Mouse (Mus musculus) hindbrain, postnatal 0 days (tissue): ENCODE measurements at regions not wholly inside any gene's neighbourhood (a gene's known extent, or its start where the extent isn't known, plus 50 kb on each side); places are given as distances from the start of the nearest gene placed in this dataset.

Source experiments
- ATAC-seq: fragments of 200-750 bp; cut with Nextera tagmentation; 2 replicates; pipeline ENCODE4 v1.8.0; 2017; ENCODE audit warnings: mild to moderate bottlenecking, moderate TSS enrichment, moderate library complexity
- DNase-seq: peaks from one replicate; pipeline ENCODE4 v3.0.0-alpha.2; 2015; ENCODE audit warnings: low spot score
- H3K27ac ChIP-seq: fragments of 300-500 bp; sonication (generic); 2 replicates; pipeline ENCODE4 v1.5.1; 2014; ENCODE audit warnings: mild to moderate bottlenecking
- H3K27me3 ChIP-seq: fragments of 300-500 bp; sonication (generic); 2 replicates; pipeline ENCODE4 v1.6.1; 2014; ENCODE audit warnings: low read length, mixed read lengths; ENCODE audit not compliant: insufficient read depth
- H3K36me3 ChIP-seq: fragments of 300-500 bp; sonication (generic); 2 replicates; pipeline ENCODE4 v1.6.1; 2014; ENCODE audit warnings: low read length, mixed read lengths; ENCODE audit not compliant: insufficient read depth
- H3K4me1 ChIP-seq: fragments of 300-500 bp; sonication (generic); 2 replicates; pipeline ENCODE4 v1.6.1; 2014; ENCODE audit warnings: antibody characterized with exemption, low read length, mixed read lengths; ENCODE audit not compliant: insufficient read depth
- H3K4me2 ChIP-seq: fragments of 300-500 bp; sonication (generic); 2 replicates; pipeline ENCODE4 v1.6.1; 2014; ENCODE audit warnings: low read depth, mild to moderate bottlenecking, low read length, moderate library complexity, mixed read lengths
- H3K4me3 ChIP-seq: fragments of 300-500 bp; sonication (generic); 2 replicates; pipeline ENCODE4 v1.5.1; 2014; ENCODE audit warnings: low read length
- H3K9ac ChIP-seq: fragments of 300-500 bp; sonication (generic); replicated peaks from 2 replicates; pipeline ENCODE4 v1.6.1; 2014; ENCODE audit warnings: mild to moderate bottlenecking, low read length, moderate library complexity, mixed read lengths
- H3K9me3 ChIP-seq: fragments of 300-500 bp; sonication (generic); 2 replicates; pipeline ENCODE4 v1.6.1; 2016; ENCODE audit warnings: low read length, mixed read lengths
- CTCF ChIP-seq: IDR thresholded peaks from 2 replicates; pipeline ENCODE4 v1.5.1; 2016; ENCODE audit warnings: antibody characterized with exemption, control low read depth, low read depth
- WGBS: fragments of 180-500 bp; shearing (Covaris S2); extraction: QIAGEN DNeasy Blood & Tissue Kit; methylation state at CpG from one replicate; pipeline ENCODE4 v1.1.7; 2014; 5-methylcytosine and 5-hydroxymethylcytosine counted together

GRCm38 (mm10) chr12:35679025-35679424 is 144.2 kb upstream of the Ahr start:
- no peak overlapping the region for H3K27ac ChIP-seq
- ATAC-seq, result no peak
- DNase-seq, result peak; percentile 20
- no peaks in the 10 kb centered on the region for H3K36me3 ChIP-seq
- H3K9me3 ChIP-seq, result no peaks in the 10 kb centered on the region
- no peaks in the 10 kb centered on the region for H3K27me3 ChIP-seq
- no peak overlapping the region for H3K4me2 ChIP-seq
- 59% methylated on average over 2 of the region's 2 CpGs for WGBS
- H3K9ac ChIP-seq, result no peak overlapping the region
- no peak for TF ChIP-seq CTCF
- H3K4me3 ChIP-seq, result no peak overlapping the region
- no peaks in the 10 kb centered on the region for H3K4me1 ChIP-seq

- no peak for DNase-seq
- WGBS, result 52% methylated on average over 6 of the region's 6 CpGs
- no peak overlapping the region for H3K4me3 ChIP-seq
- H3K9me3 ChIP-seq, result no peaks in the 10 kb centered on the region
- no peak overlapping the region for H3K4me2 ChIP-seq
- no peaks in the 10 kb centered on the region for H3K36me3 ChIP-seq
- no peaks in the 10 kb centered on the region for H3K27me3 ChIP-seq
- no peak overlapping the region for H3K9ac ChIP-seq
- ATAC-seq, result no peak
- no peak for TF ChIP-seq CTCF
- no peaks in the 10 kb centered on the region for H3K4me1 ChIP-seq
- H3K27ac ChIP-seq, result no peak overlapping the region
These were observed 139.6 kb upstream of the Ahr start for GRCm38 (mm10) chr12:35674487-35674886.

- ATAC-seq, result no peak
- Histone ChIP-seq H3K27me3 (no peaks in the 10 kb centered on the region), H3K9ac (no peak overlapping the region), H3K36me3 (no peaks in the 10 kb centered on the region), H3K27ac (no peak overlapping the region), H3K9me3 (no peaks in the 10 kb centered on the region), H3K4me1 (no peaks in the 10 kb centered on the region), H3K4me3 (no peak overlapping the region), H3K4me2 (no peak overlapping the region)
- DNase-seq, result no peak
- no peak for TF ChIP-seq CTCF
- WGBS, result 90% methylated on average over 4 of the region's 4 CpGs
These were observed 136.1 kb upstream of the Ahr start for GRCm38 (mm10) chr12:35670980-35671379.

GRCm38 (mm10) chr12:35668716-35669115 is 133.9 kb upstream of the Ahr start:
- no peak overlapping the region for H3K27ac ChIP-seq
- TF ChIP-seq CTCF, result no peak
- no peaks in the 10 kb centered on the region for H3K9me3 ChIP-seq
- no peak for DNase-seq
- H3K27me3 ChIP-seq, result no peaks in the 10 kb centered on the region
- no peaks in the 10 kb centered on the region for H3K4me1 ChIP-seq
- H3K4me2 ChIP-seq, result no peak overlapping the region
- H3K9ac ChIP-seq, result no peak overlapping the region
- H3K36me3 ChIP-seq, result no peaks in the 10 kb centered on the region
- no peak for ATAC-seq
- no peak overlapping the region for H3K4me3 ChIP-seq
- 85% methylated on average over 1 of the region's 1 CpGs for WGBS

GRCm38 (mm10) chr12:35667705-35668104 is 132.9 kb upstream of the Ahr start:
- H3K4me3 ChIP-seq, result no peak overlapping the region
- DNase-seq, result no peak

GRCm38 (mm10) chr12:35667218-35667617 is 132.4 kb upstream of the Ahr start:
- TF ChIP-seq CTCF, result no peak
- ATAC-seq (no peak), DNase-seq (no peak)
- Histone ChIP-seq H3K9ac (no peak overlapping the region), H3K4me3 (no peak overlapping the region), H3K4me1 (no peaks in the 10 kb centered on the region), H3K36me3 (no peaks in the 10 kb centered on the region), H3K27me3 (no peaks in the 10 kb centered on the region), H3K4me2 (no peak overlapping the region), H3K9me3 (no peaks in the 10 kb centered on the region), H3K27ac (no peak overlapping the region)

More at GRCm38 (mm10) chr12:35667705-35668104, 132.9 kb upstream of the Ahr start:
- 92% methylated on average over 3 of the region's 3 CpGs for WGBS
- no peak overlapping the region for H3K4me2 ChIP-seq
- H3K27me3 ChIP-seq, result no peaks in the 10 kb centered on the region
- no peak for TF ChIP-seq CTCF
- H3K9me3 ChIP-seq, result no peaks in the 10 kb centered on the region
- H3K4me1 ChIP-seq, result no peaks in the 10 kb centered on the region
- no peak overlapping the region for H3K27ac ChIP-seq
- ATAC-seq, result no peak
- H3K36me3 ChIP-seq, result no peaks in the 10 kb centered on the region
- no peak overlapping the region for H3K9ac ChIP-seq

- H3K9ac ChIP-seq, result no peak overlapping the region
- no peak overlapping the region for H3K4me3 ChIP-seq
- H3K36me3 ChIP-seq, result no peaks in the 10 kb centered on the region
- WGBS, result 76% methylated on average over 2 of the region's 2 CpGs
- H3K4me2 ChIP-seq, result no peak overlapping the region
- TF ChIP-seq CTCF, result no peak
- no peak overlapping the region for H3K27ac ChIP-seq
- H3K9me3 ChIP-seq, result no peaks in the 10 kb centered on the region
- ATAC-seq, result no peak
- no peaks in the 10 kb centered on the region for H3K4me1 ChIP-seq
- no peaks in the 10 kb centered on the region for H3K27me3 ChIP-seq
- no peak for DNase-seq
These were observed 131.2 kb upstream of the Ahr start for GRCm38 (mm10) chr12:35666062-35666461.
